Mouse (Mus musculus) hindbrain, embryonic 16.5 days (tissue): ENCODE data around the gene Taf1d. TPM values are rescaled to one million over a fixed set of nuclear protein-coding genes. Genes with fewer than 3 reads are reported as not detected.
A peak's percentile ranks its signal among the peaks of the same experiment; 100 is the strongest.
"Not testable (repeated sequence)": the region's sequence is repeated elsewhere in the genome, so short reads cannot be mapped to it uniquely, and the experiment has no call there.

Experiments
- ATAC-seq: fragments of 200-750 bp; cut with Nextera tagmentation; 2 replicates; pipeline ENCODE4 v1.8.0; 2017; ENCODE audit warnings: moderate TSS enrichment, moderate library complexity
- H3K27ac ChIP-seq: fragments of 300-500 bp; sonication (generic); 2 replicates; pipeline ENCODE4 v1.5.1; 2014; ENCODE audit warnings: low read depth, mild to moderate bottlenecking, control low read depth, low read length, moderate library complexity
- H3K27me3 ChIP-seq: fragments of 300-500 bp; sonication (generic); replicated peaks from 2 replicates; pipeline ENCODE4 v1.6.1; 2014; ENCODE audit warnings: low read length; ENCODE audit not compliant: control insufficient read depth, insufficient read depth
- H3K36me3 ChIP-seq: fragments of 300-500 bp; sonication (generic); 2 replicates; pipeline ENCODE4 v1.6.1; 2014; ENCODE audit warnings: mild to moderate bottlenecking, low read length, moderate library complexity, mixed read lengths; ENCODE audit not compliant: control insufficient read depth, insufficient read depth
- H3K4me1 ChIP-seq: fragments of 300-500 bp; sonication (generic); 2 replicates; pipeline ENCODE4 v1.6.1; 2014; ENCODE audit warnings: low read depth, low read length; ENCODE audit not compliant: control insufficient read depth, insufficient read depth
- H3K4me2 ChIP-seq: fragments of 300-500 bp; sonication (generic); 2 replicates; pipeline ENCODE4 v1.6.1; 2014; ENCODE audit warnings: mild to moderate bottlenecking, low read length, control low read depth, moderate library complexity
- H3K4me3 ChIP-seq: fragments of 300-500 bp; sonication (generic); 2 replicates; pipeline ENCODE4 v1.5.1; 2014; ENCODE audit warnings: mild to moderate bottlenecking, low read length, control low read depth, moderate library complexity
- H3K9ac ChIP-seq: fragments of 300-500 bp; sonication (generic); 2 replicates; pipeline ENCODE4 v1.6.1; 2014; ENCODE audit warnings: low read depth, mild to moderate bottlenecking, control low read depth, low read length, moderate library complexity
- H3K9me3 ChIP-seq: fragments of 300-500 bp; sonication (generic); 2 replicates; pipeline ENCODE4 v1.6.1; 2014; ENCODE audit warnings: mild to moderate bottlenecking, low read length, moderate library complexity; ENCODE audit not compliant: control insufficient read depth
- WGBS: fragments of 180-500 bp; shearing (Covaris S2); extraction: QIAGEN DNeasy Blood & Tissue Kit; methylation state at CpG from one replicate; pipeline ENCODE4 v1.1.7; 2014; 5-methylcytosine and 5-hydroxymethylcytosine counted together
- polyA plus RNA-seq: library from polyadenylated mRNA; unstranded; fragments of >200 nt; fragmentation: Nextera tagmentation; extraction: Ambion mirVana; gene quantifications from 2 replicates; pipeline ENCODE4 v1.2.1, GENCODE M21; 2015

Taf1d gene
- polyA plus RNA-seq, 1 experiment from 2014 or later = 36.4 TPM

- peak overlapping the region; percentile 73 for H3K4me3 ChIP-seq
- ATAC-seq = no peak
- peaks cover 23% of the 10 kb centered on the region for H3K4me1 ChIP-seq
- no peaks in the 10 kb centered on the region for H3K9me3 ChIP-seq
- 47% methylated on average over 5 of the region's 5 CpGs for WGBS
- H3K27me3 ChIP-seq = no peaks in the 10 kb centered on the region
- peaks cover 7% of the 10 kb centered on the region for H3K36me3 ChIP-seq
- peak overlapping the region; percentile 46 for H3K9ac ChIP-seq
- H3K4me2 ChIP-seq = peak overlapping the region; percentile 67
- no peak overlapping the region for H3K27ac ChIP-seq
Observed at GRCm38 (mm10) chr9:15280491-15280879, 25.5 kb upstream of the Taf1d start.

- no peak overlapping the region for H3K27ac ChIP-seq
- 75% methylated on average over 3 of the region's 3 CpGs for WGBS
Observed at GRCm38 (mm10) chr9:15285443-15285842, 20.6 kb upstream of the Taf1d start.

GRCm38 (mm10) chr9:15287846-15288245, 18.2 kb upstream of the Taf1d start:
- Histone ChIP-seq H3K4me3 (no peak overlapping the region), H3K9me3 (no peaks in the 10 kb centered on the region), H3K4me1 (no peaks in the 10 kb centered on the region), H3K27ac (no peak overlapping the region), H3K4me2 (no peak overlapping the region), H3K36me3 (peaks cover 17% of the 10 kb centered on the region), H3K9ac (no peak overlapping the region), H3K27me3 (no peaks in the 10 kb centered on the region)
- 57% methylated on average over 6 of the region's 6 CpGs for WGBS
- no peak for ATAC-seq

More at GRCm38 (mm10) chr9:15285443-15285842, 20.6 kb upstream of the Taf1d start:
- H3K27me3 ChIP-seq = no peaks in the 10 kb centered on the region
- H3K4me1 ChIP-seq = peaks cover 7% of the 10 kb centered on the region
- peaks cover 15% of the 10 kb centered on the region for H3K36me3 ChIP-seq
- no peak for ATAC-seq
- no peak overlapping the region for H3K4me3 ChIP-seq
- no peak overlapping the region for H3K4me2 ChIP-seq
- H3K9me3 ChIP-seq = no peaks in the 10 kb centered on the region
- H3K9ac ChIP-seq = no peak overlapping the region

- Histone ChIP-seq H3K4me3 (no peak overlapping the region), H3K9ac (no peak overlapping the region), H3K4me1 (no peaks in the 10 kb centered on the region), H3K9me3 (no peaks in the 10 kb centered on the region), H3K27me3 (no peaks in the 10 kb centered on the region), H3K36me3 (peaks cover 19% of the 10 kb centered on the region), H3K27ac (no peak overlapping the region), H3K4me2 (no peak overlapping the region)
- 97% methylated on average over 3 of the region's 3 CpGs for WGBS
- ATAC-seq = no peak
Observed at GRCm38 (mm10) chr9:15288402-15288801, 17.6 kb upstream of the Taf1d start.

GRCm38 (mm10) chr9:15289251-15289650, 16.8 kb upstream of the Taf1d start:
- Histone ChIP-seq H3K4me1 (no peaks in the 10 kb centered on the region), H3K9me3 (no peaks in the 10 kb centered on the region), H3K36me3 (peaks cover 16% of the 10 kb centered on the region), H3K9ac (no peak overlapping the region), H3K4me3 (no peak overlapping the region), H3K27ac (no peak overlapping the region), H3K27me3 (no peaks in the 10 kb centered on the region), H3K4me2 (no peak overlapping the region)
- ATAC-seq = no peak
- 89% methylated on average over 6 of the region's 6 CpGs for WGBS

GRCm38 (mm10) chr9:15297112-15297511, 8.9 kb upstream of the Taf1d start:
- Histone ChIP-seq H3K4me2 (no peak overlapping the region), H3K9me3 (no peaks in the 10 kb centered on the region), H3K27me3 (no peaks in the 10 kb centered on the region), H3K4me3 (no peak overlapping the region), H3K27ac (no peak overlapping the region), H3K36me3 (peaks cover 2% of the 10 kb centered on the region; the same call in 1 of the 2 replicates), H3K4me1 (no peaks in the 10 kb centered on the region), H3K9ac (no peak overlapping the region)
- WGBS = 92% methylated on average over 7 of the region's 7 CpGs
- no peak for ATAC-seq

GRCm38 (mm10) chr9:15298451-15298850, 7.6 kb upstream of the Taf1d start:
- no peaks in the 10 kb centered on the region for H3K9me3 ChIP-seq

GRCm38 (mm10) chr9:15300056-15300455, 6.0 kb upstream of the Taf1d start:
- H3K4me1 ChIP-seq = no peaks in the 10 kb centered on the region; the same call in none of the 2 replicates
- ATAC-seq = no peak
- no peak overlapping the region for H3K4me2 ChIP-seq
- no peaks in the 10 kb centered on the region for H3K9me3 ChIP-seq
- H3K4me3 ChIP-seq = no peak overlapping the region
- no peaks in the 10 kb centered on the region; the same call in 1 of the 2 replicates for H3K36me3 ChIP-seq
- no peak overlapping the region for H3K9ac ChIP-seq
- H3K27ac ChIP-seq = no peak overlapping the region
- 91% methylated on average over 5 of the region's 5 CpGs for WGBS
- H3K27me3 ChIP-seq = no peaks in the 10 kb centered on the region

More at GRCm38 (mm10) chr9:15298451-15298850, 7.6 kb upstream of the Taf1d start:
- ATAC-seq = no peak
- no peak overlapping the region for H3K9ac ChIP-seq
- no peak overlapping the region for H3K27ac ChIP-seq
- WGBS = 65% methylated on average over 2 of the region's 2 CpGs
- no peaks in the 10 kb centered on the region; the same call in 1 of the 2 replicates for H3K36me3 ChIP-seq
- H3K4me1 ChIP-seq = no peaks in the 10 kb centered on the region
- no peaks in the 10 kb centered on the region for H3K27me3 ChIP-seq
- H3K4me2 ChIP-seq = no peak overlapping the region
- no peak overlapping the region for H3K4me3 ChIP-seq

- Histone ChIP-seq H3K4me2 (peak overlapping the region; percentile 26; the same call in 1 of the 2 replicates), H3K36me3 (no peaks in the 10 kb centered on the region; the same call in 1 of the 2 replicates), H3K9ac (no peak overlapping the region), H3K4me3 (no peak overlapping the region), H3K27ac (0 out of 2 replicates have a peak overlapping the region, but pooled peaks have one; percentile 8), H3K27me3 (no peaks in the 10 kb centered on the region), H3K4me1 (peaks cover 3% of the 10 kb centered on the region), H3K9me3 (no peaks in the 10 kb centered on the region)
- WGBS = 51% methylated on average over 6 of the region's 6 CpGs
- ATAC-seq = no peak
Observed at GRCm38 (mm10) chr9:15301399-15301798, 4.6 kb upstream of the Taf1d start.

- WGBS = 75% methylated on average over 6 of the region's 6 CpGs
- not testable (repeated sequence) for H3K4me3 ChIP-seq, H3K9me3 ChIP-seq
Observed at GRCm38 (mm10) chr9:15302006-15302405, 4.0 kb upstream of the Taf1d start.

More at GRCm38 (mm10) chr9:15302006-15302405, 4.0 kb upstream of the Taf1d start:
- not testable (repeated sequence) for H3K9ac ChIP-seq, H3K4me1 ChIP-seq, H3K27me3 ChIP-seq, H3K27ac ChIP-seq, H3K4me2 ChIP-seq, H3K36me3 ChIP-seq, ATAC-seq
